Mouse (Mus musculus) MEL (cell line): ENCODE measurements at regions not wholly inside any gene's neighbourhood (a gene's known extent, or its start where the extent isn't known, plus 50 kb on each side); places are given as distances from the start of the nearest gene placed in this dataset.

ENCODE experiments used
- CTCF ChIP-seq, 3 experiments: IDR thresholded peaks in 2 of 3; conservative IDR thresholded peaks in 1 of 3; 2 replicates each; pipeline ENCODE4 v1.5.1; 2011 to 2012; ENCODE audit warnings: low read length in 3 of 3, low read depth in 2 of 3, mild to moderate bottlenecking in 2 of 3, improper control_type of control experiment in 1 of 3, inconsistent platforms in 1 of 3, mixed read lengths in 1 of 3, moderate library complexity in 1 of 3; ENCODE audit not compliant: control insufficient read depth in 1 of 3, insufficient read depth in 1 of 3, poor library complexity in 1 of 3, severe bottlenecking in 1 of 3
- E2F4 ChIP-seq: IDR thresholded peaks from 2 replicates; pipeline ENCODE4 v1.6.1; 2011; ENCODE audit warnings: low read depth, low read length, improper control_type of control experiment, borderline replicate concordance
- GATA1 ChIP-seq: IDR thresholded peaks from 2 replicates; pipeline ENCODE4 v1.6.1; 2011; ENCODE audit warnings: low read depth, low read length, improper control_type of control experiment
- MAX ChIP-seq: IDR thresholded peaks from 2 replicates; pipeline ENCODE4 v1.6.1; 2011; ENCODE audit warnings: low read length, improper control_type of control experiment
- POLR2A ChIP-seq, 2 experiments: IDR thresholded peaks; 2 replicates each; pipeline ENCODE4 v1.6.1; 2011 to 2012; ENCODE audit warnings: low read length in 2 of 2, mild to moderate bottlenecking in 2 of 2, control low read depth in 1 of 2, improper control_type of control experiment in 1 of 2, low read depth in 1 of 2, moderate library complexity in 1 of 2; ENCODE audit not compliant: control insufficient read depth in 1 of 2, insufficient read depth in 1 of 2, poor library complexity in 1 of 2
- RCOR1 ChIP-seq: IDR thresholded peaks from 2 replicates; pipeline ENCODE4 v1.6.1; 2012; ENCODE audit warnings: low read depth, mild to moderate bottlenecking, inconsistent platforms, low read length, improper control_type of control experiment
- ZMIZ1 ChIP-seq: IDR thresholded peaks from 2 replicates; pipeline ENCODE4 v1.6.1; 2012; ENCODE audit warnings: low read depth, mild to moderate bottlenecking, inconsistent platforms, low read length, improper control_type of control experiment, moderate library complexity

DNA sequence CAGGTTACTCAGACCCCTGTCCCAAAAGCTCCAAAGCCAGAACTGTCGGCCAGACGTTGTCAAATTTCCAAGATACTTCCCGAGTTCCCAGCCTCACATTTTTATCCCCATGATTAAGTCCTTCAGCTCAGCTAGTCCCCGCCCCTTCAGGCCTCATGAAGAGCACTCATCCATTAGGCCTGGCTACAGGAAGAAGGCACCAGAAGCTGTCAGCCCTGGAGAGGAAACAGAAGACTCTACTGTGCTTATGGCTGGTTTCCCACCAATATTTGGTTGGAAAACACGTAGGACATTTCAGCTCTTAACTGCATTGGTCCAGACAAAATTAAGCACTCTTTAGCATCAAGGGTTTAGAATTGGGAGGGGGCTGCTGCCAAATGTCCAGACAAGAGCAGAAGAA lies 195.8 kb upstream of the Pkdcc start:
- TF ChIP-seq GATA1: no peak
- TF ChIP-seq POLR2A (IDR thresholded peaks at IDR 0.05; ENCODE audit: control insufficient read depth in 1 of 2, insufficient read depth in 1 of 2, low read depth in 1 of 2, low read length in 2 of 2, poor library complexity in 1 of 2): no peak
- no peak for TF ChIP-seq ZMIZ1
- no peak for TF ChIP-seq CTCF (IDR thresholded peaks at IDR 0.05 in 2 of 3, conservative IDR thresholded peaks at IDR 0.05 in 1 of 3; ENCODE audit: control insufficient read depth in 1 of 3, insufficient read depth in 1 of 3, low read depth in 2 of 3, low read length in 3 of 3, poor library complexity in 1 of 3, severe bottlenecking in 1 of 3)
- TF ChIP-seq E2F4: no peak
- TF ChIP-seq MAX: no peak
- no peak for TF ChIP-seq RCOR1
